Mouse (Mus musculus) stomach, embryonic 16.5 days (tissue): ENCODE results near the gene Fat4. TPM values are rescaled to one million over a fixed set of nuclear protein-coding genes. Genes with fewer than 3 reads are reported as not detected.
A peak's percentile ranks its signal among the peaks of the same experiment; 100 is the strongest.

Experiments used
- ATAC-seq: fragments of 200-750 bp; cut with Nextera tagmentation; 2 replicates; pipeline ENCODE4 v1.8.0; 2017; ENCODE audit warnings: moderate number of reproducible peaks, moderate TSS enrichment; ENCODE audit not compliant: insufficient read depth, low FRiP score
- H3K27ac ChIP-seq: fragments of 300-500 bp; sonication (generic); 2 replicates; pipeline ENCODE4 v1.5.1; 2014; ENCODE audit warnings: low read length
- H3K27me3 ChIP-seq: fragments of 300-500 bp; sonication (generic); 2 replicates; pipeline ENCODE4 v1.6.1; 2014; ENCODE audit warnings: low read length, control low read depth, mixed read lengths; ENCODE audit not compliant: control insufficient read depth, insufficient read depth
- H3K36me3 ChIP-seq: fragments of 300-500 bp; sonication (generic); 2 replicates; pipeline ENCODE4 v1.6.1; 2014; ENCODE audit warnings: low read length; ENCODE audit not compliant: control insufficient read depth, insufficient read depth
- H3K4me1 ChIP-seq: fragments of 300-500 bp; sonication (generic); 2 replicates; pipeline ENCODE4 v1.6.1; 2014; ENCODE audit warnings: low read length, control low read depth, mixed read lengths; ENCODE audit not compliant: control insufficient read depth, insufficient read depth
- H3K4me2 ChIP-seq: fragments of 300-500 bp; sonication (generic); 2 replicates; pipeline ENCODE4 v1.6.1; 2014; ENCODE audit warnings: low read depth, low read length, mixed read lengths
- H3K4me3 ChIP-seq: fragments of 300-500 bp; sonication (generic); replicated peaks from 2 replicates; pipeline ENCODE4 v1.5.1; 2014; ENCODE audit warnings: mild to moderate bottlenecking, low read length
- H3K9ac ChIP-seq: fragments of 300-500 bp; sonication (generic); 2 replicates; pipeline ENCODE4 v1.6.1; 2014; ENCODE audit warnings: low read length
- H3K9me3 ChIP-seq: fragments of 300-500 bp; sonication (generic); replicated peaks from 2 replicates; pipeline ENCODE4 v1.6.1; 2016; ENCODE audit warnings: low read length, control low read depth; ENCODE audit not compliant: control insufficient read depth
- WGBS: fragments of 180-500 bp; shearing (Covaris S2); extraction: QIAGEN DNeasy Blood & Tissue Kit; methylation state at CpG from one replicate; pipeline ENCODE4 v1.1.7; 2014; 5-methylcytosine and 5-hydroxymethylcytosine counted together
- polyA plus RNA-seq: library from polyadenylated mRNA; unstranded; fragments of >200 nt; fragmentation: Nextera tagmentation; extraction: Ambion mirVana; gene quantifications from 2 replicates; pipeline ENCODE4 v1.2.1, GENCODE M21; 2015

The Fat4 gene
- polyA plus RNA-seq, 1 experiment from 2014 or later: 7.7 TPM

DNA sequence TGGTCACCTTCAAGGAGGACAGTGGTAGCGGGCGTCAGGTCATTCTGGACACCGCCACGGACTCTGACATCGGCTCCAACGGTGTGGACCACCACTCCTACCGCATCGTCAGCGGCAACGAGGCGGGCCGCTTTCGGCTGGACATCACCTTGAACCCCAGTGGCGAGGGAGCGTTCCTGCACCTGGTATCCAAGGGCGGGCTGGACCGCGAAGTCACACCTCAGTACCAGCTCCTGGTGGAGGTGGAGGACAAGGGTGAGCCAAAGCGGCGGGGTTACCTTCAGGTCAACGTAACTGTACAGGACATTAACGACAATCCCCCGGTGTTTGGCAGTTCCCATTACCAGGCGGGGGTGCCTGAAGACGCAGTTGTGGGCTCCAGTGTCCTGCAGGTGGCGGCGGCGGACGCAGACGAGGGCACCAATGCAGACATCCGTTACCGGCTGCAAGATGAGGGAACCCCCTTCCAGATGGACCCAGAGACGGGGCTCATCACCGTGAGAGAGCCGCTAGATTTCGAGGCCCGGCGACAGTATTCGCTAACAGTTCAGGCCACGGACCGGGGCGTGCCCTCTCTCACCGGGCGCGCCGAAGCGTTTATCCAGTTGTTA, 746 bp downstream of the Fat4 start:
- Histone ChIP-seq H3K4me1 (peaks cover 13% of the 10 kb centered on the region; the same call in 1 of the 2 replicates), H3K4me2 (peak overlapping the region; percentile 94), H3K9ac (peak overlapping the region; percentile 87), H3K36me3 (peaks cover 15% of the 10 kb centered on the region), H3K27ac (peak overlapping the region; percentile 18; the same call in 1 of the 2 replicates), H3K4me3 (peak overlapping the region; percentile 72), H3K27me3 (peaks cover 6% of the 10 kb centered on the region), H3K9me3 (no peaks in the 10 kb centered on the region)
- WGBS: under 1% methylated on average over 47 of the region's 47 CpGs
- ATAC-seq: no peak

DNA sequence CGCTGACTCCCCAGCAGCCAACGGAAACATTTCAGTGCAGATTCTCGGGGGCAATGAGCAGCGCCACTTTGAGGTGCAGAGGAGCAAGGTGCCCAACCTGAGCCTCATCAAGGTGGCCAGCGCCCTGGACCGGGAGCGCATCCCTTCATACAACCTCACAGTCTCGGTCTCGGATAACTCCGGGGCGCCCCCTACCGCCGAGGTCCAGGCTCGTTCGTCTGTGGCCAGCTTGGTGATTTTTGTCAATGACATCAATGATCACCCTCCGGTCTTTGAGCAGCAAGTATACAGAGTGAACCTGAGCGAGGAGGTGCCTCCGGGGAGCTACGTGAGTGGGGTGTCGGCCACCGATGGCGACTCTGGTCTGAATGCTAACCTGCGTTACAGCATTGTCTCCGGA, 1.4 kb downstream of the Fat4 start:
- peak overlapping the region; percentile 18; the same call in 1 of the 2 replicates for H3K27ac ChIP-seq
- peak overlapping the region; percentile 72 for H3K4me3 ChIP-seq
- peak overlapping the region; percentile 87 for H3K9ac ChIP-seq
- ATAC-seq: no peak
- H3K36me3 ChIP-seq: peaks cover 15% of the 10 kb centered on the region
- H3K27me3 ChIP-seq: peaks cover 6% of the 10 kb centered on the region
- H3K4me2 ChIP-seq: peak overlapping the region; percentile 94
- peaks cover 13% of the 10 kb centered on the region; the same call in 1 of the 2 replicates for H3K4me1 ChIP-seq
- WGBS: 7% methylated on average over 24 of the region's 24 CpGs
- no peaks in the 10 kb centered on the region for H3K9me3 ChIP-seq

DNA sequence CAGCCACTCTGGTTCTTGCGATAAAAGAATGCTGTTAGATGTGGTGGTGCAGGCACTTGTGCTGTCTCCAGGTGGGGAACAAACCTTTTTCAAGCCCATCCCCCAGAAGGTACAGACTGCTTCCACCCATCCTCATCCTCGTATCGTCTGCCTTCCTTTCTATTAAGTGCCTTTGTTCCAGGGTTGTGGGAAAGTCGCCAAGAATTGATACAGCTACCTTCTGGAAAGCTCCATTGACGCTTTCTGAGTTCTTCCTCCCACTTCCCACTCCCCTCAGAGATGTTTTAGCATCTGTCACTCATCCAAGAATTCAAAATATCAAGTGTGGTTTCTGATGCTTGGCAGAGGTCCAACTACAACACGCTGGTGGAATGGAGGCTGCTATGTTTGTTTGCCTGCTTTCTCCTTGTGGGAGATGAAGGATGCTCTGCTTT, 6.1 kb downstream of the Fat4 start:
- no peak for ATAC-seq
- no peaks in the 10 kb centered on the region for H3K9me3 ChIP-seq
- H3K9ac ChIP-seq: peak overlapping the region; percentile 61
- H3K27ac ChIP-seq: no peak overlapping the region
- H3K27me3 ChIP-seq: no peaks in the 10 kb centered on the region; the same call in 1 of the 2 replicates
- peaks cover 22% of the 10 kb centered on the region for H3K36me3 ChIP-seq
- peak overlapping the region; percentile 72 for H3K4me3 ChIP-seq
- H3K4me1 ChIP-seq: peaks cover 15% of the 10 kb centered on the region; the same call in 1 of the 2 replicates
- peak overlapping the region; percentile 94 for H3K4me2 ChIP-seq
- 27% methylated on average over 6 of the region's 6 CpGs for WGBS

DNA sequence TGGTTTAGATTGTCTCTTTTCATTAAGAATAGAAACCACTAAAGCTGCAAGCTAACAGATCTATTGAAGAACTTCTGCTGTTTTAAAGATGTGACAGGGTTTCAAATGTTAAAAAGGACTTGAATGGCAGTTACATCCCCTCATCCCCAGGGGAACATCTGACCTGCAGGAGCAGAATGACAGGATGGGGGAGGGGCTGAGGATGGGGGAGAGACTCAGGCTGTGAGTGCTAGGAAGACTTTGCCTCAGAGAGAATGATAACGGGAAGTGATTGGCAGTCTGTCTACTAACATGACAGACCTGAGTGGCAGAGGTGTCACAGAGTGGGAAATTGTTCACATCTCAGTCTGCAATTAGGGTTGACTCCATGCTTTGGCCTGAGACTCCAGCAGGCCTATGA, 14.1 kb downstream of the Fat4 start:
- no peak overlapping the region for H3K9ac ChIP-seq
- no peak overlapping the region for H3K4me3 ChIP-seq
- no peak overlapping the region for H3K27ac ChIP-seq
- WGBS: 42% methylated on average over 1 of the region's 1 CpGs
- no peaks in the 10 kb centered on the region for H3K36me3 ChIP-seq
- no peaks in the 10 kb centered on the region for H3K9me3 ChIP-seq
- H3K4me2 ChIP-seq: no peak overlapping the region
- H3K27me3 ChIP-seq: no peaks in the 10 kb centered on the region
- no peak for ATAC-seq
- peaks cover 8% of the 10 kb centered on the region; the same call in 1 of the 2 replicates for H3K4me1 ChIP-seq

DNA sequence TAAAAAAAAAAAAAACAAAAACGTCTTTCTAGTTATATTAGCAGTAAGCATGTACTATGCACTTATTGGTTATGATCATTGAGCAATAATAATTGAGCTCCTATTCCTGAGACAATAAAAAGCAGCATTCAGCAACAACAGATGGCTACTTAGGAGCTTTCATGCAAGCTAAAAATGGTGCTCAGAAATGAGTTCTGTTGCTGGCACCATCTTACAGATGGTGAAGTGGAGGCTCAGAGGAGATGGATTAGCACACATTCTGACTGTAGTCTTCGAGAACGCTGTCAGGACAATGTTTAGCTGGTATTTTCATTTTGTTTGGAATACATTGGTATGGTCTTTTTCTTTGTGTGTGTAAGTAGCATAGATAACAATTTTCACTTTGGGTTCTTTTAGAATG, 20.1 kb downstream of the Fat4 start:
- Histone ChIP-seq H3K4me2 (no peak overlapping the region), H3K4me1 (peaks cover 10% of the 10 kb centered on the region), H3K9me3 (no peaks in the 10 kb centered on the region), H3K36me3 (no peaks in the 10 kb centered on the region), H3K9ac (no peak overlapping the region), H3K27ac (no peak overlapping the region), H3K4me3 (no peak overlapping the region), H3K27me3 (no peaks in the 10 kb centered on the region)
- no peak for ATAC-seq
- 52% methylated on average over 3 of the region's 3 CpGs for WGBS

DNA sequence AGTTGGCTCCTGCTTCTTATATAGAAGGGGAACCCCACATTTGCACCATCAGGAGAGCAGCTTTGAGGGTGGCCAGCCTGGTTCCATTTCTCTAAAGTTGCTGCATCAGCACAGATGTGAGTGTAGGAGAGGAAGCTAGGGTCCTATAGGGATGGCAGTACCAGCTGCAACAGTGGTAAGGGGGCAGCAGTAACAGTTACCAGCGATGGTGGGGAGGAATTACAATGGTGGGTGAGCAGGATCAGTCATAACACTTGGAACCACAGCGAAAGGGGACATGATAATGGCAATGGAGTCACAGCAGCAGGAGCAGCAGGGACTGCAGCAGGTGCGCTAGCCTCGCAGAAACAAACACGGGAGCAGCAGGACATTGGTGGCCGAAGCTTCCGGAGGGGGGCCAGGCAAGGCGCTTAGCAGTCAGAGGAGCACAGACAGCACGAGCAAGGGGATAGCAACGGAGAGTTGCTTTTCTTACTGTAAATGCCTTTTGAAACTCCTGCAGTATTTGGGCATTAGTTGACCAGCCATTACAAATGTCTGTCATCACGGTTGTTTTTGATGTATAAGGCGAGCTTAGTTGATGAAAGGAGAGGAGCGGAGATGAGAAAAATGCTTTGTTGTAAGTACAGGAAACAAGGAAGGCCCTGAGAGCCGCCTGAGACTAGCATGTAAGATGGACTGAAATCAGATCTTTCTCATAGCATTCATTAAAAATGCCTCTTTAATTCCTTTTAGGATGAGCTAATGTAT, 21.1 kb downstream of the Fat4 start:
- peaks cover 6% of the 10 kb centered on the region for H3K4me1 ChIP-seq
- H3K27ac ChIP-seq: no peak overlapping the region
- ATAC-seq: no peak
- no peak overlapping the region for H3K4me3 ChIP-seq
- no peak overlapping the region for H3K4me2 ChIP-seq
- H3K9me3 ChIP-seq: no peaks in the 10 kb centered on the region
- no peaks in the 10 kb centered on the region for H3K36me3 ChIP-seq
- H3K9ac ChIP-seq: no peak overlapping the region
- WGBS: 38% methylated on average over 14 of the region's 14 CpGs
- no peaks in the 10 kb centered on the region for H3K27me3 ChIP-seq

DNA sequence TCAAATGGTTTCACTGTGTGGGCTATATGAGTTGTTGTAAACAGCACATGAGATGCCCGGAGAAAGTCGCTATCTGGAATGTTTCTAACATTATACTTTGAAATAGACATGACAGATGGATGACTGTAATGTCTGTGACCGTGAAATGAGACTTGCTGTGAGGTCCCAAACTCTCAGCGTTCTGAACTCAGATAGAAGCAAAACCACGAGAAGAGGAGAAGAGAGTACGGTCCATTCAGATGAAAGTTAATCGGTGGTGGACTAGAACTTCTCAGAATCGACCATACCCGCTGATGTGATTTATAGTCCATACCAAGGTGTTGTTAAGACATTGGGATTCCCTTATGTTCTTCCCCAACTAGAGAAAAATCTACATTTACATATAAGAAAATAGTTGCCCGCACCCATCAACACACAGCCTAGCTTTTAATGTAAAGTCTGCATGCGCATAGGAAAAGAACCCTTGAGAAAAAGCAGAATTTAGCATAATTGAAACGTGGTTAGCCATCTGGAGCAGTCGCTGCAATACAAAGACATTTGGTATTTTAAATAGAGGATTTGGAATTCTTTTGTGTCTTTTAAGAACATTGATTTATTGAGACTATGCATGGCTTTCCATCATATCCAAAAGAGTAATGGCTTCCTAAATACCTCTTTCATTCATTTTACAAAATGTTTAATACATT, 21.8 kb downstream of the Fat4 start:
- H3K4me2 ChIP-seq: no peak overlapping the region
- WGBS: 62% methylated on average over 13 of the region's 13 CpGs
- no peak for ATAC-seq

DNA sequence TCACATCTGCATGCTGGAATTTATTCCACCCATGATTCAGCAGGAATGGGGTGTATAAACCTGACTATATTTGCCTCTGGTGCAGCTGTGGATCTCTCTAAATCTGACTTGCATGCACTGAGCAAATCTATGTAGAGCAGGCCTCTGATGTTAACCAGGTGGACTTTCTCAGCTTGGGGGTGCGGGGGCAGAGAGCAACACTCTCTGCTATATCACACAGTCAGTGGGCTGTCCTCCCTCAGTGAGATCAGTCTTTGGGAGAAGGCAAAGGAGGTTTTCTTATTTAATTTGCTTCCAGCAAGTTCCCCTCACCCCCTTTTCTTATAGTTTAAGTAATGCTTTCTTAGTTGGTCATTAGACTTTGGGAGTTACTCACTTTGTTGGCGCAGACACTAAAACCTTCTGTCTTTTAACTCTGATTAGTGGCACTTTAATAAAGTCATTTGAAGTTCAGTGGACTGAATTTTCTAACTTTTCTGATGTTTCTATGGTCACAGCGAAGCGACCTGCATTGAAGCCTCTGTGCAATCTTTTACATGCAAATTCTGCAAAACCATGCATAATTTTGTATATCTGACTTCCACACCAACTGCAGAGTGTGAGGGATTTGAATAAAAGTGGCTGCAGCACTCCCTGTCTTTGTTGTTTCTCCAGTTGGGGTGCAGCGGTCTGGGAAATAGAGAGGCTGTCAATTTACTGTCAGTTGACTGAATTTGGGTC, 26.2 kb downstream of the Fat4 start:
- WGBS: 60% methylated on average over 5 of the region's 5 CpGs
- Histone ChIP-seq H3K4me1 (peaks cover 2% of the 10 kb centered on the region; the same call in 1 of the 2 replicates), H3K4me2 (no peak overlapping the region), H3K4me3 (no peak overlapping the region), H3K27ac (no peak overlapping the region), H3K9ac (no peak overlapping the region), H3K9me3 (no peaks in the 10 kb centered on the region), H3K27me3 (no peaks in the 10 kb centered on the region), H3K36me3 (no peaks in the 10 kb centered on the region)
- peak; percentile 71; the same call in 1 of the 2 replicates for ATAC-seq

More for the DNA sequence above, 21.8 kb downstream of the Fat4 start:
- Histone ChIP-seq H3K27me3 (no peaks in the 10 kb centered on the region), H3K9me3 (no peaks in the 10 kb centered on the region), H3K36me3 (no peaks in the 10 kb centered on the region), H3K27ac (no peak overlapping the region), H3K9ac (no peak overlapping the region), H3K4me1 (peaks cover 6% of the 10 kb centered on the region), H3K4me3 (no peak overlapping the region)
